Mouse (Mus musculus): Measurements from ENCODE around the gene Socs2.

GRCm38 (mm10) chr10:95373340-95373739 lies 43.6 kb downstream of the Socs2 start:
- TF ChIP-seq MAX (IDR thresholded peaks at IDR 0.05; ENCODE audit: low read depth): no peak
- no peak for TF ChIP-seq POLR2A (IDR thresholded peaks at IDR 0.05; ENCODE audit: insufficient read length, low read depth)
- no peak for TF ChIP-seq MYOD1 (IDR thresholded peaks at IDR 0.05; ENCODE audit: control insufficient read depth in 1 of 3, insufficient read length in 2 of 3, low read depth in 2 of 3)
- no peak for TF ChIP-seq CEBPB (IDR thresholded peaks at IDR 0.05; ENCODE audit: insufficient read depth, poor library complexity, severe bottlenecking)
- no peak for TF ChIP-seq POLR2AphosphoS2 (IDR thresholded peaks at IDR 0.05; ENCODE audit: insufficient read length, low read depth)

All from myocyte (in vitro differentiated cells).